Comparison of ENCODE assay signal across 9 mouse cellular contexts in genomic region chr9:58308395-58308794, GRCm38 (mm10). TPM values are rescaled to one million over a fixed set of nuclear protein-coding genes. Genes with fewer than 3 reads are reported as not detected.
DNase-seq lines count a peak whose midpoint lies in the region; ATAC-seq and TF ChIP-seq lines count a peak whose summit lies in the region.
"Had no signal": no experiment of that assay in that cellular context is flagged by ENCODE, and none has a peak within 500 bp of the region (broad histone marks: within the 10 kb centered on the region; RNA-seq: fewer than 3 reads in every experiment).

No protein-coding gene starts in this region.

- no peak overlapping the region for H3K4me2 ChIP-seq in forebrain, embryonic 12.5 days
- H3K4me2 ChIP-seq in hindbrain, embryonic 16.5 days (ENCODE audit: low read length): no peak overlapping the region
- H3K4me2 ChIP-seq: neural tube, embryonic 12.5 days had no signal

- H3K4me3 ChIP-seq in lung, adult 2 months (replicated peaks; ENCODE audit: extremely low read depth, low read depth, low read length): no peak overlapping the region
- no peak overlapping the region for H3K4me3 ChIP-seq in forebrain, embryonic 12.5 days (replicated peaks)
- H3K4me3 ChIP-seq in hindbrain, embryonic 16.5 days (ENCODE audit: low read length): no peak overlapping the region
- H3K4me3 ChIP-seq: neural tube, embryonic 12.5 days had no signal

- 52% methylated on average over 6 of the region's 6 CpGs for WGBS in lung, adult 2 months
- 27% methylated on average over 6 of the region's 6 CpGs for WGBS in forebrain, embryonic 12.5 days
- WGBS in hindbrain, embryonic 16.5 days: 28% methylated on average over 6 of the region's 6 CpGs

- no peaks in the 10 kb centered on the region for H3K4me1 ChIP-seq in lung, adult 2 months (ENCODE audit: control insufficient read depth, insufficient read depth, low read length)
- peaks cover 49% of the 10 kb centered on the region for H3K4me1 ChIP-seq in forebrain, embryonic 12.5 days
- H3K4me1 ChIP-seq in hindbrain, embryonic 16.5 days (ENCODE audit: control insufficient read depth, insufficient read depth, low read depth, low read length): peaks cover 39% of the 10 kb centered on the region

- intact Hi-C loops in heart, postnatal 25 days (cut with DNase I): no loop called here

- peaks cover 29% of the 10 kb centered on the region for H3K27me3 ChIP-seq in forebrain, embryonic 12.5 days
- H3K27me3 ChIP-seq in hindbrain, embryonic 16.5 days (replicated peaks; ENCODE audit: control insufficient read depth, insufficient read depth, low read length): peaks cover 14% of the 10 kb centered on the region

- no peaks in the 10 kb centered on the region for H3K9me3 ChIP-seq in forebrain, embryonic 12.5 days
- H3K9me3 ChIP-seq in hindbrain, embryonic 16.5 days (ENCODE audit: control insufficient read depth, low read length): no peaks in the 10 kb centered on the region
- H3K9me3 ChIP-seq: neural tube, embryonic 12.5 days had no signal

- TF ChIP-seq CTCF in lung, adult 2 months (IDR thresholded peaks at IDR 0.05; ENCODE audit: insufficient read depth, low read length): no peak

- 0 out of 2 replicates have a peak overlapping the region, but pooled peaks have one; percentile 25 for H3K9ac ChIP-seq in forebrain, embryonic 12.5 days
- no peak overlapping the region; the same call in none of the 2 replicates for H3K9ac ChIP-seq in hindbrain, embryonic 16.5 days (ENCODE audit: low read depth, low read length)
- H3K9ac ChIP-seq: neural tube, embryonic 12.5 days had no signal

- no peak for TF ChIP-seq POLR2A in lung, adult 2 months (IDR thresholded peaks at IDR 0.05; ENCODE audit: borderline replicate concordance, extremely low read depth, low read depth, low read length)

- no peaks in the 10 kb centered on the region for H3K36me3 ChIP-seq in forebrain, embryonic 12.5 days (replicated peaks)
- H3K36me3 ChIP-seq in hindbrain, embryonic 16.5 days (ENCODE audit: control insufficient read depth, insufficient read depth, low read length): no peaks in the 10 kb centered on the region
- H3K36me3 ChIP-seq: neural tube, embryonic 12.5 days had no signal

- no peak overlapping the region; the same call in 1 of the 2 replicates for H3K27ac ChIP-seq in forebrain, embryonic 12.5 days
- H3K27ac ChIP-seq in hindbrain, embryonic 16.5 days (ENCODE audit: low read depth, low read length): no peak overlapping the region
- H3K27ac ChIP-seq: neural tube, embryonic 12.5 days had no signal

- DNase-seq in lung, adult 18-20 months: peak; percentile 53 to 64
- no peak for DNase-seq in lung, adult 2 months
- DNase-seq in heart, postnatal 25 days (ENCODE audit: low spot score): peak; percentile 79
- DNase-seq in lung, postnatal 36 days: peak; percentile 65
- no peak for DNase-seq in cerebellum, adult 11 months

- ATAC-seq in forebrain, embryonic 12.5 days (ENCODE audit: low FRiP score): no peak
- no peak for ATAC-seq in activated CD4-positive, CD25-positive, alpha-beta regulatory T cell, adult 4 months
- no peak for ATAC-seq in hindbrain, embryonic 16.5 days

RNA-seq across cellular contexts. Expression of gene Loxl1, which starts 4.6 kb away (rescaled TPM):
- 231 and 235 TPM in 2 replicates for polyA plus RNA-seq in lung, adult 2 months (2012; rRNA removed)
- polyA plus RNA-seq in forebrain, embryonic 12.5 days (2016; fragmentation: Nextera tagmentation; extraction: Ambion mirVana): 9.1 and 10.9 TPM in 2 replicates
- total RNA-seq in heart, postnatal 25 days (2021): 10 to 100 TPM; 36.6 to 36.7 TPM
- polyA plus RNA-seq in activated CD4-positive, CD25-positive, alpha-beta regulatory T cell, adult 4 months (2017; shearing (Covaris generic)): not detected
- polyA plus RNA-seq in hindbrain, embryonic 16.5 days (2015; fragmentation: Nextera tagmentation; extraction: Ambion mirVana): 7.4 and 10.2 TPM in 2 replicates

RNA-seq across cellular contexts. Expression of gene Stoml1, which starts 55.4 kb away (rescaled TPM):
- polyA plus RNA-seq in lung, adult 2 months (2012; rRNA removed): 38.8 and 52.2 TPM in 2 replicates
- 52.2 and 53.3 TPM in 2 replicates for polyA plus RNA-seq in forebrain, embryonic 12.5 days (2016; fragmentation: Nextera tagmentation; extraction: Ambion mirVana)
- 10 to 100 TPM; 10.3 to 13.5 TPM for total RNA-seq in heart, postnatal 25 days (2021)
- polyA plus RNA-seq in activated CD4-positive, CD25-positive, alpha-beta regulatory T cell, adult 4 months (2017; shearing (Covaris generic)): 10 to 100 TPM; 21.1 to 23.9 TPM
- 141 and 142 TPM in 2 replicates for polyA plus RNA-seq in hindbrain, embryonic 16.5 days (2015; fragmentation: Nextera tagmentation; extraction: Ambion mirVana)

RNA-seq across cellular contexts. Expression of gene Pml, which starts 58.8 kb away (rescaled TPM):
- polyA plus RNA-seq in lung, adult 2 months (2012; rRNA removed): 24.0 and 29.6 TPM in 2 replicates
- polyA plus RNA-seq in forebrain, embryonic 12.5 days (2016; fragmentation: Nextera tagmentation; extraction: Ambion mirVana): 11.1 TPM in 2 replicates
- total RNA-seq in heart, postnatal 25 days (2021): 10 to 100 TPM in 1 of 2 experiments, 1 to 10 TPM in 1; 10.0 to 12.6 TPM
- 10 to 100 TPM; 33.7 to 49.3 TPM for polyA plus RNA-seq in activated CD4-positive, CD25-positive, alpha-beta regulatory T cell, adult 4 months (2017; shearing (Covaris generic))
- polyA plus RNA-seq in hindbrain, embryonic 16.5 days (2015; fragmentation: Nextera tagmentation; extraction: Ambion mirVana): 3.9 and 6.0 TPM in 2 replicates

Comparison
In these comparisons a context has a peak if more than half of its experiments do, and no peak if none do; other contexts are left out.
1. DNase-seq: peak in lung, adult 18-20 months (2 of 2), heart, postnatal 25 days (single experiment) and lung, postnatal 36 days (single experiment); none in lung, adult 2 months (single experiment) and cerebellum, adult 11 months (single experiment).
2. RNA of gene Loxl1, which starts 4.6 kb away (polyA plus RNA-seq): 231 to 235 TPM in lung, adult 2 months; 9.1 to 10.9 TPM in forebrain, embryonic 12.5 days, 7.4 to 10.2 TPM in hindbrain, embryonic 16.5 days and not detected in activated CD4-positive, CD25-positive, alpha-beta regulatory T cell, adult 4 months; every median in the first group is over 10 times any median in the second.